Mouse (Mus musculus) E14TG2a.4 (cell line): ENCODE measurements around the gene Mcm8.

ENCODE experiments used
- CTCF ChIP-seq: conservative IDR thresholded peaks from 2 replicates; pipeline ENCODE4 v1.5.1; 2014; ENCODE audit warnings: low read length
- POU5F1 ChIP-seq: IDR thresholded peaks from 2 replicates; pipeline ENCODE4 v1.6.1; 2014; ENCODE audit warnings: low read length, borderline replicate concordance

DNA sequence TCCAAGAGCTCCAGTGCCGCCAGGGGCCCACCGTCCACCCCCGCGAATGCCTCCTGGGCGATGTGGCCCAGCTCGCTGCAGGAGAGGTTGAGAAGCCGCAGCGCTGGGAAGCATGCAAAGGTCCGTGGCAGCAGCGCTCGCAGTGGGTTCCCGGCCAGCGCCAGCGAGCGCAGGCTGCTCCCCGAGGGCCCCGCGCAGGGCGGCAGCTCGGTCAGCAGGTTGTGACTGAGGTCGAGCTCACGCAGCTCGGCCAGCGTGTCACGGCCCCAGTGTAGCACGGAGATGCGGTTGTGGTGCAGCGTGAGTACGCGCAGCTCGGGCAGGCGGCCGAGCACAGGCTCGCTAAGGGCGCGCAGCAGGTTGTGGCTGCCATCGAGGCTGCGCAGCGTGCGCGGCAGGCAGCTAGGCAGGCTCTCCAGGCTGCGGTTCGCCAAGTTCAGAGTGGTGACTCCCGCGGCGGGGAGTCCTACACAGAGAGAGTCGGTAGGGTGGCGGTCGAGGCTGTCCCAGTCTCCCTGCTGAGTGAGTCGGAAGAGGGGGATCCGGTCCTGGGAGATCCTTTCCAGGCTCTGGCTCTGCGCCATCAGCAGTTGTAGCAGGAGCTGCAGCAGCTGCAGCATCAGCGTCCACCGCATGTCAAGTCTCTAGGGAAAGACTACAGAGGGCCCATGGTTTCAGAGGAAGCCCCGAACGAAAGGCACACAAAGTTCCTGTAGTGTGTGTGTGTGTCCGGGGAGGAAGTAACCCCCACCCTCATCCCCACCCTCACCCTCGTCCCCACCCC, 63.5 kb downstream of the Mcm8 start:
- TF ChIP-seq CTCF (no peak), POU5F1 (no peak)
